Mouse (Mus musculus) adrenal gland, adult 18-20 months (tissue): ENCODE data around the gene Tigd2. TPM values are rescaled to one million over a fixed set of nuclear protein-coding genes. Genes with fewer than 3 reads are reported as not detected.
A peak's percentile ranks its signal among the peaks of the same experiment; 100 is the strongest.
"Not testable (repeated sequence)": the region's sequence is repeated elsewhere in the genome, so short reads cannot be mapped to it uniquely, and the experiment has no call there.

Source experiments
- DNase-seq, 2 experiments: peaks; one replicate each; pipeline ENCODE4 v3.0.0; 2021 to 2022; ENCODE audit warnings: low spot score in 2 of 2
- long read RNA-seq, 2 experiments: library from polyadenylated mRNA; stranded (forward); transcript quantifications; one replicate each; pipeline ENCODE4 v2.0.0; 2021
- total RNA-seq, 2 experiments: library from RNA; stranded (reverse); gene quantifications; 1 replicate in 1 of 2; 2 replicates in 1 of 2; pipeline ENCODE4 v1.2.3; 2021

The Tigd2 gene
- total RNA-seq = 10 to 100 TPM; 18.6 to 18.7 TPM
- long read RNA-seq, experiment 1, transcript Tigd2-201 (2 exons, 3,007 nt) = major isoform, 13 of 14 reads
- long read RNA-seq, experiment 1, partial matches to known transcripts = 0 of 14 reads
- long read RNA-seq, experiment 1, other reads (novel, unspliced or antisense) = 1 of 14 reads
- long read RNA-seq, experiment 2, transcript Tigd2-201 (2 exons, 3,007 nt) = major isoform, 31 of 34 reads
- long read RNA-seq, experiment 2, partial matches to known transcripts = 0 of 34 reads
- long read RNA-seq, experiment 2, other reads (novel, unspliced or antisense) = 3 of 34 reads

- peak; percentile 92 to 95 for DNase-seq
These were observed at the start of gene Tigd2 for GRCm38 (mm10) chr6:59208685-59209298. Gene Tigd2 (plus strand): TSS chr6:59208870.

- DNase-seq = no peak
These were observed 46.7 kb upstream of the Tigd2 start for GRCm38 (mm10) chr6:59161801-59162478.

- DNase-seq = no peak
These were observed 45.8 kb upstream of the Tigd2 start for GRCm38 (mm10) chr6:59162887-59163286.

GRCm38 (mm10) chr6:59163407-59163806 is 45.3 kb upstream of the Tigd2 start:
- no peak for DNase-seq

- DNase-seq = no peak
These were observed 39.7 kb upstream of the Tigd2 start for GRCm38 (mm10) chr6:59168939-59169338.

GRCm38 (mm10) chr6:59171230-59171629 is 37.4 kb upstream of the Tigd2 start:
- DNase-seq = no peak

- no peak for DNase-seq
These were observed 34.7 kb upstream of the Tigd2 start for GRCm38 (mm10) chr6:59173940-59174339.

- DNase-seq = no peak
These were observed 30.6 kb upstream of the Tigd2 start for GRCm38 (mm10) chr6:59178051-59178450.

GRCm38 (mm10) chr6:59180376-59180996 is 28.2 kb upstream of the Tigd2 start:
- DNase-seq = peak; percentile 36 to 51

GRCm38 (mm10) chr6:59185010-59185699 is 23.5 kb upstream of the Tigd2 start:
- peak in 1 of 2 experiments; percentile 29 for DNase-seq

GRCm38 (mm10) chr6:59190006-59190405 is 18.7 kb upstream of the Tigd2 start:
- DNase-seq = no peak

- not testable (repeated sequence) for DNase-seq
These were observed 14.2 kb upstream of the Tigd2 start for GRCm38 (mm10) chr6:59194518-59194917.

- DNase-seq = peak in 1 of 2 experiments; percentile 26
These were observed 12.6 kb upstream of the Tigd2 start for GRCm38 (mm10) chr6:59195849-59196635.

- no peak for DNase-seq
These were observed 11.9 kb upstream of the Tigd2 start for GRCm38 (mm10) chr6:59196746-59197145.

- DNase-seq = no peak
These were observed 10.3 kb upstream of the Tigd2 start for GRCm38 (mm10) chr6:59198356-59198755.

GRCm38 (mm10) chr6:59199021-59199420 is 9.6 kb upstream of the Tigd2 start:
- no peak for DNase-seq

- no peak for DNase-seq
These were observed 1.1 kb upstream of the Tigd2 start for GRCm38 (mm10) chr6:59207561-59207960.

- DNase-seq = peak in 1 of 2 experiments; percentile 27
These were observed 633 bp downstream of the Tigd2 start for GRCm38 (mm10) chr6:59209299-59209707.

GRCm38 (mm10) chr6:59233191-59233590 is 24.5 kb downstream of the Tigd2 start:
- no peak for DNase-seq

GRCm38 (mm10) chr6:59233651-59234050 is 25.0 kb downstream of the Tigd2 start:
- DNase-seq = no peak
